Mouse (Mus musculus) thymus, postnatal 14 days (tissue): ENCODE measurements around the gene Ginm1.
"Not testable (repeated sequence)": the region's sequence is repeated elsewhere in the genome, so short reads cannot be mapped to it uniquely, and the experiment has no call there.

ENCODE experiments used
- DNase-seq: peaks from one replicate; pipeline ENCODE4 v3.0.0; 2021

The Ginm1 gene

GRCm38 (mm10) chr10:7802519-7803140, 10.0 kb upstream of the Ginm1 start:
- no peak for DNase-seq

GRCm38 (mm10) chr10:7801258-7801657, 8.6 kb upstream of the Ginm1 start:
- DNase-seq, result no peak

GRCm38 (mm10) chr10:7792254-7792750, 322 bp downstream of the Ginm1 start:
- no peak for DNase-seq

DNA sequence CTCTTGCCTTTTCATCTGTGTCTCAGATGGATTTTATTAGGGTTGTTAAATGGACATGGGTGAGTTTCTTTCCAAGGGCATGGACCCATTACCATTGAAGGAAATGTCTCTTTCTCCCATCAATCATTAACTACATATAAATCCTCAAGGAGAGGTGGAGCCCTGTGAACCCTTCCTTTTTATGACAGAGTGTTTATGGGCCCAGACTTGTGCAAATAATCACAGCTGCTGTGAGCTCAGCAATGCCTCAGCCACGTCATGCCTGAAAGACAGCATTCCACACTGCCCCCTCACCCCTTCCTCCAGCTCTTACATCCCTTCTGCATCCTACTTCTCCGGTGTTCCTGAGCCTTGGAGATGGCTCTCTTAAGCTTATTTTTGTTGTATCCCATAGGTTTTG, 5.3 kb downstream of the Ginm1 start:
- DNase-seq, result no peak

GRCm38 (mm10) chr10:7781214-7781613, 11.4 kb downstream of the Ginm1 start:
- no peak for DNase-seq

DNA sequence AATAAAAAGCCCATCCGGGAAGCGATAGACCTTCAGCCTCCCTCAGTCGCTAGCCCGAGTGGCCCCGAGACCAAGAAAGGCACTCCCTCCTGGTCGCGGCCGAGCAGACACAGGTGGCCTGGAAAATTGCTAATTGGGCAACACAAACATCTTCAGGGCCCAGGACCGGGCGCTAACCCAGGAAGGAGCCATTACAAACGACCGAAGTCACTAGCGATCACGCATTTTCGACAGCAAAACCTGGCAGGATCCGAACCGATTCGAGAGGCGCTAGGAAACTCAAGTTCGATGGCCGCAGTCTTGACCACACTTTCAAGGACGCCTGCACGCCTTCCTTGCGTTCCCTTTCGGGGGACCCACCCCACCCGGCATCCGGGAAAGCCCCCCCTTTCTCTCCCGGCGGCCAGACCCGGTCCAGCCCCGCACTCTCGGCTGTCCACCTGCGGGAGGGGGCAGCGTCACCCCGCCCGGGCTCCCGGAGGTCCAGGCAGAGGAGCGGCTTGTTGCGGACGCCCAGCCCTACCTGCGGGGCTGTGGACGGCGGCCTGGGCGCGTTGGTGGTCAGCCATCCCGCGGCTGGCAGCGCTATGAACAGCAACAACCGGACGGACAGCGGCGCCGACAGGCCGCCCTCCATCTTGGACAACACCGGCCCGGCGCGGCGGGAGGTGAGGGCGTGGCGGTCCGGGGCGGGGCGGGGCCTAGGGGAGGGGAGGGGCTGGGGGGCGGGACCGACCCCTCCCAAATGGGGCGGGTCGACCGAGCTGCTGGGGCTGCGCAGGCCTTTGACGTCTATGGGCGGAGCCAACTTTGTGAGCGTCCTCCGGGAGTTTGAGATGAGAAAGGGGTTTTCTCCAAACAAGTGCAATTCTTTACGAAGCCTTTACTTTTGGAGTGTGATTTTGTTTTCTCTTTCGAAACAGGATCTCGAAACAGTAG, 12.1 kb downstream of the Ginm1 start:
- peak; percentile 92 for DNase-seq

DNA sequence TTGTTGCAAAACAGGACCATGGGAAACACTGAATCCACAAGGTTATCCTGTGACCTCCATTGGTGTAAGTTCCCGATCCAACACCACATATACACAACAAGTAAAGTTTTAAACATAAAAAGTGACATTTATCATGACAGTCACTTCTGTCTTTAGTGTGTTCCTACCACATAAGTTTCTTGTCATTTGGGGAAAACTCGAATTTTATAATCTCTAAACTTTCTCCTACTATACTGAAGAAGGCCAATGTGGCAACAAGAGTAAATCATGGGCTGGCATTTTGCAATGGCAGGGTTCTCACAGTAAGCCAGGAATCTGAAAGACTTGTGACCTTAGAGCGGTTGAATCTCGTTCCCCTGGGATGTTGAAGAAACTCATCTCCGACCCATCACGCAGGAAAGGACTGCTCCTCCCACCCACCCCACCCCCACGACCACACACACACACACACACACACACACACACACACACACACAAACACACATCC, 12.8 kb downstream of the Ginm1 start:
- no peak for DNase-seq

DNA sequence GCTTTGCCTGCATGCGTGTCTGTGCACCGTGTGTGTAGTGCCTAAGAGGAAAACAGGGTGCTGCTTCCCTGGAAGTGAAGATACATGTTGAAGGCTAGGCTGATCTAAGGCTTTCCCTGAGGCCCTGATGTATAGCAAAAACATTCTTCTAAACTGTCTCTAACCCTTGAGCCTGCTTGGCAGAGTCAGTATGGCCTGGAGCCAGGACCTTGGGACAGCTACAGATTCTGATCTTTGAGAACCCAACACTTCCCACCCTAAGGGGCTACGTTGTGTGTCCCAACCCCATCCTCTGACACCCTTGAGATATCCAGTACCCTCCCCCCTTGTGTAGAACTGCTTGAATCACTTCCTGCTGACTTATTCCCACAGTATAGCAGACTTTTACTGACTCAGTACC, 14.3 kb downstream of the Ginm1 start:
- no peak for DNase-seq

DNA sequence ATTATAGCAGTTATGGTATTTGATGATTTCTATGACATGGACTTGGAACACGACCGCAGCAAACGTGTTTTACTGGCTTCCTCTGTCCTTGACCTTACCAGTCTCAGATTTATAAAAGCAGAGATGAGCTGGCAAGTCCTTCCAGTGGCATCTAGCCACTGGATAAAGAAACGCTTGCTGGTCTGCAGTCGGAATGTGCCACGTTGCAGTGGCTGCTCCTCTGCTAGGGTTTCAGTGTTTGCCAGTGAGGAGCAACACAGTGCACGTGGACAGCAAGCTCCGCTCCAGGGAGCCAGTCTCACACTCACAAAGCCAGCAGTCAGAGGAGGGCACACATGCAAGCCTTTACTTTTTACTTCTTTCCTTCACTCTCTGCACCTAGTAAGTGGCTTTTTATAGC, 17.2 kb downstream of the Ginm1 start:
- DNase-seq, result no peak

- DNase-seq, result no peak
Observed at GRCm38 (mm10) chr10:7772769-7773168, 19.9 kb downstream of the Ginm1 start.

DNA sequence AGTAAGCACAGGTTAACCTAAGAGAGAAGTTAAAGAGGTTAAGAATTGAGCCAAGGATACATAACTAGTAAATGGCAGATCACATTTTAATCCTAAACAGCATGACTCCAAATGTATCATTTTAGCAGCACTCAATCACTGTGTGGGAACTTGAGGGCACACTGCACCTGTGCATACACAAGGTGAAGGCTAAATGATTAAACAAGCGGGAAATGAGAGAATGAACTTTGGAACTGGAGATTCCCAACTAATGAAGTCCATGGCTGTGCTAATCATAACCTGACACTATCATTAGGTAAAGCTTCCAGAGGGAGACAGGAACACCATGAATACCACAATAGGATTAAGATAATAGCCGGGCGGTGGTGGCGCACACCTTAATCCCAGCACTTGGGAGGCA, 20.3 kb downstream of the Ginm1 start:
- no peak for DNase-seq

DNA sequence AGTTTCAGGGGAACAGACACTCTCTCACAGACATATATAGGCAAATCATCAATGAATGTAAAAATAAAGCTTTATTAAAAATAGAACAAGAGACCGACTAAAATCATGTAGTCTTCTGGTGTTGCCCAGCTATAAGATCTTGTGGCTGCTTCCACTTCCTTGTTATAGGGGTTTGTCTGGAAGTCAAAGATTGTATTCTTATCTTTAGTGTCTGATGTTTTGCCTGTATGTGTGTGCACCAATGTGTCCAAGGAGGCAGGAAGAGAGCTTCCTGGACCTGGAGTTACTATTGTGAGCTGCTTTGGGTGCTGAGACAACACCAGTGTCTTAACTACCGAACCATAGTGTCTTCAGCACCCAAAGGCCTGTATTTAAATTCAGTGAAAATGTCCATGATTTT, 35.1 kb downstream of the Ginm1 start:
- no peak for DNase-seq

DNA sequence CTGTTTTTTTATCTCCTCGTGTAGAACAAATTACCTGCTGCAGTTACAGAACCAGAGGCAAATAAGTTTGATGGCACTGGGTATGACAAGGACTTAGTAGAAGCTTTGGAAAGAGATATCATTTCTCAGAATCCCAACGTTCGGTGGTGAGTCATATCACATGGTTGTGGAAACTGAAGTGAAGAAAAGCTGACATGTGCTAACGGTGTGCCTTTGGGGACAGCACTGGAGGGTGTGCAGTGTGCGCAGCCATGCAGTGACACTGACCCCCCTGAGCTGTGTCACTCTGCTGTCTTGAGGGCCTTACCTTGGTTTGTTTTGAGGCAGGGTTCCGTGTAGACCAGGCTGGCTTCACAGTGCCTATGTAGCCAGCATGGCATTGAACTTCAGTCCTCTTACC, 43.9 kb downstream of the Ginm1 start:
- no peak for DNase-seq

DNA sequence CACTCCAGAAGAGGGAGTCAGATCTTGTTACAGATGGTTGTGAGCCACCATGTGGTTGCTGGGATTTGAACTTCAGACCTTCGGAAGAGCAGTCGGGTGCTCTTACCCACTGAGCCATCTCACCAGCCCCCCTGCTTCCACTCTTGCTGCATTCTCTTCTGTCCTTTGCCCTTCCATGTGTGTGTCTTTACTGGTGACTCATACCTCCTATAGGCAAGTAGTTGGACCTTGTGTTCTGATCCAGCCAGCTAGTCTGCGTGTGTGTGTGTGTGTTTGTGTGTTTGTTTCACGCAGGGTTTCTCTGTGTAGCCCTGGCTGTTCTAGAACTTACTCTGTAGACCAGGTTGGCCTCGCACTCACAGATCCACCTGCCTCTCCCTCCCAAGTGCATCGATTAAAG, 47.1 kb downstream of the Ginm1 start:
- not testable (repeated sequence) for DNase-seq

GRCm38 (mm10) chr10:7737914-7738313, 54.7 kb downstream of the Ginm1 start:
- DNase-seq, result no peak

DNA sequence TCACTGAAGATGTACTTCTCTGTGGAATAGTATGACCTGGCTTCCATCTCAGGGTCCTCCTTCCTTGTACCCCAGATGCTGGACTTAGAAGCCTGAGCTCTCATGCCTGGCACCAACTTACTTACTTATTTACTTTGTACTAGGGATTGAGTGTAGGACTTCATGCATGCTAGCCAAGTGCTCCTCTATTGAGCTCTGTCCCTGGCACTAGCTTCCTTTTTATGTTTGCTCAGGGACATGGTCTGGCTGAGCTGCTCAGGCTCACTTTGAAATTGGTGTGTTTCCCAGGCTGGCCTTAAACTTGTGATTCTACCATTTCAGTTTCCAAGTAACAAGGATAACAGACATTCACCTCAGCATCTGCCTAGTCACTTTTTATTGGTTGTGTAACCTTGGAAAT, 55.5 kb downstream of the Ginm1 start:
- DNase-seq, result no peak

DNA sequence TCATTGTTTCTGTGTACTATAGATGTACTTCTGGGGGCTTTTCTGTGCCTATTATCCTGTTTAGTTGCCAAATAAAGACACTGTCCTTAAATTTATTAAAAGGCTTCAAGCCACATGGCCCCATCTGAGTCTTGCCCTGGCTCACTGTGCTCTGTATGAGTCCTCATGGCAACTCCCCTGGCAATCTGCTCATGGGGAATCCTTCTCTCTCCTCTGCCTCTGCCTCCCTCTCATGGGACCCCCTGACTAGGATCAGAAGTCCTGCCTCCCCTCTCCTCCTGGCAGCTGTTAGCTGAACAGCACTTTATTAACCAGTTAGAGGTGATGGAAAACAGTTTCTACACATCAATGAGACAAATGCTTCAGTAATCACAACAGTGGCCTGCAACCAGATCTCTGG, 61.0 kb downstream of the Ginm1 start:
- DNase-seq, result no peak

GRCm38 (mm10) chr10:7727011-7727410, 65.6 kb downstream of the Ginm1 start:
- DNase-seq, result no peak

GRCm38 (mm10) chr10:7726501-7726812, 66.2 kb downstream of the Ginm1 start:
- no peak for DNase-seq

GRCm38 (mm10) chr10:7725751-7726500, 66.7 kb downstream of the Ginm1 start, which contains the start of gene Katna1:
Gene Katna1 (plus strand): TSS chr10:7726000.
- DNase-seq, result peak; percentile 97
